Mouse (Mus musculus) olfactory bulb, adult 2 months (tissue): ENCODE data around the gene Six5.

Source experiments
- CTCF ChIP-seq: fragments of 200-500 bp; IDR thresholded peaks from 2 replicates; pipeline ENCODE4 v1.5.1; 2012; ENCODE audit warnings: low read depth, mild to moderate bottlenecking, low read length, moderate library complexity; ENCODE audit not compliant: insufficient read depth
- POLR2A ChIP-seq: fragments of 200-500 bp; IDR thresholded peaks from 2 replicates; pipeline ENCODE4 v1.6.1; 2012; ENCODE audit warnings: mild to moderate bottlenecking, low read depth, low read length, moderate library complexity; ENCODE audit not compliant: insufficient read depth

GRCm38 (mm10) chr7:19077761-19078160 is 16.6 kb upstream of the Six5 start:
- TF ChIP-seq CTCF (no peak), POLR2A (no peak)
